8 mouse cellular contexts compared by ENCODE assay signal in genomic region chr3:109732327-109733182, GRCm38 (mm10).
DNase-seq lines count a peak whose midpoint lies in the region; ATAC-seq and TF ChIP-seq lines count a peak whose summit lies in the region.

No protein-coding gene starts in this region.

- H3K36me3 ChIP-seq in hindbrain, embryonic 14.5 days (replicated peaks; ENCODE audit: control insufficient read depth, insufficient read depth): no peaks in the 10 kb centered on the region
- H3K36me3 ChIP-seq in limb, embryonic 10.5 days: no peaks in the 10 kb centered on the region

- H3K27me3 ChIP-seq in hindbrain, embryonic 14.5 days (ENCODE audit: control insufficient read depth, insufficient read depth, low read length): no peaks in the 10 kb centered on the region
- H3K27me3 ChIP-seq in limb, embryonic 10.5 days (ENCODE audit: low read depth, poor library complexity, severe bottlenecking): 0 out of 2 replicates have a peak, but pooled peaks cover 4% of the 10 kb centered on the region

- H3K4me1 ChIP-seq in hindbrain, embryonic 14.5 days (replicated peaks; ENCODE audit: control insufficient read depth, insufficient read depth, low read length): peaks cover 8% of the 10 kb centered on the region
- peaks cover 6% of the 10 kb centered on the region; the same call in 1 of the 2 replicates for H3K4me1 ChIP-seq in limb, embryonic 10.5 days

- peak; percentile 71 for TF ChIP-seq CTCF in gastrocnemius, adult 2 months (IDR thresholded peaks at IDR 0.05)

- no peak overlapping the region for H3K4me3 ChIP-seq in gastrocnemius, adult 2 months
- H3K4me3 ChIP-seq in hindbrain, embryonic 14.5 days (replicated peaks; ENCODE audit: low read length): no peak overlapping the region
- H3K4me3 ChIP-seq in limb, embryonic 10.5 days: no peak overlapping the region

- no peak overlapping the region for H3K27ac ChIP-seq in gastrocnemius, adult 2 months
- H3K27ac ChIP-seq in hindbrain, embryonic 14.5 days: no peak overlapping the region
- H3K27ac ChIP-seq in limb, embryonic 10.5 days: no peak overlapping the region

- no peak overlapping the region for H3K4me2 ChIP-seq in hindbrain, embryonic 14.5 days (replicated peaks)

- peak; percentile 20 for DNase-seq in gastrocnemius, adult 2 months
- no peak for DNase-seq in gastrocnemius, postnatal 36 days
- DNase-seq in CD4-positive helper T cell, adult 2 months (ENCODE audit: low read depth, low spot score): peak; percentile 38
- DNase-seq in hindbrain, embryonic 14.5 days (ENCODE audit: low spot score): peak; percentile 77
- peak; percentile 41 for DNase-seq in limb, embryonic 10.5 days (ENCODE audit: low spot score)
- peak; percentile 34 for DNase-seq in right cerebral cortex, postnatal 4 days
- no peak for DNase-seq in ovary, postnatal 36 days (ENCODE audit: low spot score)

- intact Hi-C loops in gastrocnemius, adult 2 months (cut with DNase I): loop anchor here (5.0 kb wide), 2 partner anchors 200 to 375 kb away; no protein-coding TSS in a partner anchor
- intact Hi-C loops in gastrocnemius, postnatal 36 days (cut with DNase I): loop anchor here (10.0 kb wide), 1 partner anchor 372 kb away; no protein-coding TSS in a partner anchor

- WGBS in hindbrain, embryonic 14.5 days: 41% methylated on average over 10 of the region's 10 CpGs
- 58% methylated on average over 10 of the region's 10 CpGs for WGBS in limb, embryonic 10.5 days

- H3K9ac ChIP-seq in hindbrain, embryonic 14.5 days: no peak overlapping the region

- ATAC-seq in common myeloid progenitor, adult 5-6 weeks (replicated peaks; ENCODE audit: low read depth, poor library complexity, severe bottlenecking): peak; percentile 92
- ATAC-seq in hindbrain, embryonic 14.5 days (ENCODE audit: low FRiP score): peak; percentile 90

- no peaks in the 10 kb centered on the region for H3K9me3 ChIP-seq in hindbrain, embryonic 14.5 days (ENCODE audit: control insufficient read depth, low read length)
- H3K9me3 ChIP-seq in limb, embryonic 10.5 days (replicated peaks): no peaks in the 10 kb centered on the region

Comparison
In these comparisons a context has a peak if more than half of its experiments do, and no peak if none do; other contexts are left out.
1. DNase-seq: peak in gastrocnemius, adult 2 months (single experiment), CD4-positive helper T cell, adult 2 months (single experiment), hindbrain, embryonic 14.5 days (single experiment), limb, embryonic 10.5 days (single experiment) and right cerebral cortex, postnatal 4 days (single experiment); none in gastrocnemius, postnatal 36 days (0 of 2) and ovary, postnatal 36 days (single experiment).